Mouse (Mus musculus) embryonic facial prominence, embryonic 11.5 days (tissue): Measurements from ENCODE around the gene Frmd4a. TPM values are rescaled to one million over a fixed set of nuclear protein-coding genes. Genes with fewer than 3 reads are reported as not detected.

Experiments
- ATAC-seq: fragments of 200-750 bp; cut with Nextera tagmentation; replicated peaks from 2 replicates; pipeline ENCODE4 v1.8.0; 2017; ENCODE audit warnings: low read depth; ENCODE audit not compliant: insufficient number of reproducible peaks, low FRiP score, low TSS enrichment
- DNase-seq: peaks from one replicate; pipeline ENCODE4 v3.0.0-alpha.2; 2015; ENCODE audit warnings: low spot score
- H3K27ac ChIP-seq: fragments of 300-500 bp; sonication (generic); replicated peaks from 2 replicates; pipeline ENCODE4 v1.5.1; 2014; ENCODE audit warnings: mild to moderate bottlenecking, low read depth, low read length, control low read depth
- H3K27me3 ChIP-seq: fragments of 300-500 bp; sonication (generic); 2 replicates; pipeline ENCODE4 v1.6.1; 2014; ENCODE audit warnings: mild to moderate bottlenecking, low read length, moderate library complexity, mixed read lengths; ENCODE audit not compliant: control insufficient read depth, insufficient read depth
- H3K36me3 ChIP-seq: fragments of 300-500 bp; sonication (generic); replicated peaks from 2 replicates; pipeline ENCODE4 v1.6.1; 2014; ENCODE audit warnings: low read depth, mild to moderate bottlenecking, low read length, moderate library complexity, mixed read lengths; ENCODE audit not compliant: control insufficient read depth, insufficient read depth
- H3K4me1 ChIP-seq: fragments of 300-500 bp; sonication (generic); 2 replicates; pipeline ENCODE4 v1.6.1; 2014; ENCODE audit warnings: low read length, mixed read lengths; ENCODE audit not compliant: control insufficient read depth, insufficient read depth
- H3K4me2 ChIP-seq: fragments of 300-500 bp; sonication (generic); 2 replicates; pipeline ENCODE4 v1.6.1; 2014; ENCODE audit warnings: low read depth, mild to moderate bottlenecking, control low read depth, low read length, moderate library complexity
- H3K4me3 ChIP-seq: fragments of 300-500 bp; sonication (generic); 2 replicates; pipeline ENCODE4 v1.5.1; 2014; ENCODE audit warnings: low read depth, low read length, control low read depth
- H3K9ac ChIP-seq: fragments of 300-500 bp; sonication (generic); replicated peaks from 2 replicates; pipeline ENCODE4 v1.6.1; 2014; ENCODE audit warnings: mild to moderate bottlenecking, control low read depth, low read length
- H3K9me3 ChIP-seq: fragments of 300-500 bp; sonication (generic); replicated peaks from 2 replicates; pipeline ENCODE4 v1.6.1; 2016; ENCODE audit warnings: mild to moderate bottlenecking, low read length, inconsistent platforms, mixed read lengths; ENCODE audit not compliant: control insufficient read depth
- WGBS: fragments of 180-500 bp; shearing (Covaris S2); extraction: QIAGEN DNeasy Blood & Tissue Kit; methylation state at CpG from one replicate; pipeline ENCODE4 v1.1.7; 2014; 5-methylcytosine and 5-hydroxymethylcytosine counted together
- polyA plus RNA-seq: library from polyadenylated mRNA; unstranded; fragments of >200 nt; fragmentation: Nextera tagmentation; extraction: Ambion mirVana; gene quantifications from 2 replicates; pipeline ENCODE4 v1.2.1, GENCODE M21; 2014

Frmd4a gene
- polyA plus RNA-seq, 1 experiment from 2014 or later = 38.5 TPM

DNA sequence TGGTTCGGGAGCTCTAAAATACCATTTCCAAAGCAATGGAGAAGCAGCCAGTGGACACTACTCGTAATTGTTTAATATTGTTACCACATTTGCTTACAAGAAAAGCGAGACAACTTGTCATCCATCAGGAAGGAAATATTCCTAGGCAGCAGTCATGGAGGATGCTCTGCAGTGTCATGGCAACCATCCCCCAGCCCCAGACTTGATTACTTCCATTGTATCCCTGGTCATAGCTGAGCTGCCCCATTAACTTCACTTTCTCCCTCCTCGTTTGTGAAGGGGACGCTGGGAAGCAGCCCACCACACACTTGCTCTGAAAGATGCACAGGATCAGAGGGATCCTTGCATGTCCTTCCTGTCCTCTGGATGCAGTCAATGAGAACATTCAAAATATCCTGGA, 173.5 kb downstream of the Frmd4a start:
- no peak for ATAC-seq
- Histone ChIP-seq H3K4me1 (no peaks in the 10 kb centered on the region), H3K9ac (no peak overlapping the region), H3K4me2 (no peak overlapping the region), H3K27ac (no peak overlapping the region), H3K27me3 (no peaks in the 10 kb centered on the region), H3K9me3 (no peaks in the 10 kb centered on the region), H3K36me3 (no peaks in the 10 kb centered on the region), H3K4me3 (no peak overlapping the region)
- DNase-seq = no peak
- WGBS = 62% methylated on average over 5 of the region's 5 CpGs

DNA sequence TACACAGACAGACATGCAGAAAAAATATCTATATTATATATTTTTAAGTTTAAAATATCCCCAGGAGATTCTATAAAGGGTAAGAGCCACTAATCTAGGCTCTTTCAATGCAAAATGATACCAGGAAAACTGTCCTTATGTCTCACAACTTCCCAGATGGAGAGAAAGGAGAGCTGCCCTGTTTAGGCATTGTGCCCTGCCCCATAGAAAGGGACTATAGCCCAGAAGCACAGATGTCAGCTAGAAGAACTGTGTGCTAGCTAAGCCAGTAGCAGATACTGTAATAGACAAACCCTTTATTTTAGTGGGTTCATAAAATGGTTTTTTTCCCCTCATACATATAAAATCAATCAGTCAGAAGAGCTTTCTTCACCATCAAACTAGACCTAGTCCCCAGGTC, 175.7 kb downstream of the Frmd4a start:
- no peak overlapping the region for H3K4me3 ChIP-seq
- DNase-seq (no peak), ATAC-seq (no peak)
- no peaks in the 10 kb centered on the region for H3K4me1 ChIP-seq
- no peak overlapping the region for H3K9ac ChIP-seq
- no peaks in the 10 kb centered on the region for H3K36me3 ChIP-seq
- no peak overlapping the region for H3K27ac ChIP-seq
- no peaks in the 10 kb centered on the region for H3K9me3 ChIP-seq
- no peak overlapping the region for H3K4me2 ChIP-seq
- no peaks in the 10 kb centered on the region for H3K27me3 ChIP-seq

GRCm38 (mm10) chr2:4194324-4195014, 177.0 kb downstream of the Frmd4a start:
- H3K27me3 ChIP-seq = no peaks in the 10 kb centered on the region
- ATAC-seq = no peak

GRCm38 (mm10) chr2:4196041-4196440, 178.5 kb downstream of the Frmd4a start:
- 73% methylated on average over 4 of the region's 4 CpGs for WGBS
- no peaks in the 10 kb centered on the region for H3K36me3 ChIP-seq
- H3K4me3 ChIP-seq = no peak overlapping the region
- H3K9me3 ChIP-seq = no peaks in the 10 kb centered on the region
- H3K9ac ChIP-seq = no peak overlapping the region
- no peak overlapping the region for H3K27ac ChIP-seq
- no peak for DNase-seq
- ATAC-seq = no peak
- no peak overlapping the region for H3K4me2 ChIP-seq
- no peaks in the 10 kb centered on the region for H3K4me1 ChIP-seq
- no peaks in the 10 kb centered on the region for H3K27me3 ChIP-seq

More at GRCm38 (mm10) chr2:4194324-4195014, 177.0 kb downstream of the Frmd4a start:
- Histone ChIP-seq H3K36me3 (no peaks in the 10 kb centered on the region), H3K9ac (no peak overlapping the region), H3K4me2 (no peak overlapping the region), H3K9me3 (no peaks in the 10 kb centered on the region), H3K4me3 (no peak overlapping the region), H3K27ac (no peak overlapping the region), H3K4me1 (no peaks in the 10 kb centered on the region)
- WGBS = 86% methylated on average over 9 of the region's 9 CpGs
- DNase-seq = no peak

- no peaks in the 10 kb centered on the region for H3K27me3 ChIP-seq
- no peak overlapping the region for H3K4me3 ChIP-seq
- H3K9me3 ChIP-seq = no peaks in the 10 kb centered on the region
- H3K36me3 ChIP-seq = no peaks in the 10 kb centered on the region
- H3K9ac ChIP-seq = no peak overlapping the region
- no peak overlapping the region for H3K4me2 ChIP-seq
- ATAC-seq (no peak), DNase-seq (no peak)
- H3K27ac ChIP-seq = no peak overlapping the region
- WGBS = 71% methylated on average over 7 of the region's 7 CpGs
- H3K4me1 ChIP-seq = no peaks in the 10 kb centered on the region
These were observed 191.7 kb downstream of the Frmd4a start for GRCm38 (mm10) chr2:4209234-4209633.

- Histone ChIP-seq H3K9ac (no peak overlapping the region), H3K4me1 (no peaks in the 10 kb centered on the region), H3K27me3 (no peaks in the 10 kb centered on the region), H3K9me3 (no peaks in the 10 kb centered on the region), H3K36me3 (no peaks in the 10 kb centered on the region), H3K4me3 (no peak overlapping the region), H3K4me2 (no peak overlapping the region), H3K27ac (no peak overlapping the region)
- peak; percentile 42; the same call in 1 of the 2 replicates for ATAC-seq
- no peak for DNase-seq
- WGBS = 0% methylated on average over 1 of the region's 1 CpGs
These were observed 204.9 kb downstream of the Frmd4a start for GRCm38 (mm10) chr2:4222497-4222828.

- ATAC-seq (no peak), DNase-seq (no peak)
- Histone ChIP-seq H3K4me1 (no peaks in the 10 kb centered on the region), H3K9ac (no peak overlapping the region), H3K9me3 (no peaks in the 10 kb centered on the region), H3K4me3 (no peak overlapping the region), H3K27ac (no peak overlapping the region), H3K27me3 (no peaks in the 10 kb centered on the region), H3K36me3 (no peaks in the 10 kb centered on the region), H3K4me2 (no peak overlapping the region)
- WGBS = 90% methylated on average over 6 of the region's 6 CpGs
These were observed 205.8 kb downstream of the Frmd4a start for GRCm38 (mm10) chr2:4223316-4223715.

DNA sequence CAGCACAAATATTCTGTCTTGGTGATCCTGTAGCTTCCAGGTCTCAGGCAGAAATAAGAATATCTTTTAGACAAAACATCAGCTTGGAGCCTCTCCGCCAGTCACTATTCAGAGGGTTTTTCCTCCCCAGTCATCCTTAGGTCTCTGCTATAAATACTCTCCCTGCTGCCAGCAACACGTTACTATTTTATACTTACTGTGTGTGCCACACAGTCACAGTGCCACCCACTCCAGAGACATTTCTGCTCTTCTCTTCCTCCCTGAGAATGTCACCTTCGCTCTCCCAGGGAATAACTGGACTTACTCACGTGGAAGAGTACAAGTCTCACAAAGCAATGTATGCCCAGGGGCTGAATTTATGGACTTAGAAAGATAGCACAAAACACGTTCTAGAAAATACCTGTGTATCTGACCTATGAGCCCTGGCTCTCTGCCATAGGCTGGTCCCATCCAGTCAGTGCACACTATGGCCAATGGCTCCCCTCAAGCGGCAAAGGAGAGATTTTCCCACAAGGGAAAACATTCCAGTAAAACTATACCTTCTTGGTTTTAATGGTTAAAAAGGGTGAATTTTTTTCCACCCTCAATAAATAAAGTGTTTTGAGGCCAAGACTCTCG, 209.5 kb downstream of the Frmd4a start:
- no peak overlapping the region for H3K4me2 ChIP-seq
- H3K4me3 ChIP-seq = no peak overlapping the region
- DNase-seq (no peak), ATAC-seq (no peak)
- 86% methylated on average over 7 of the region's 7 CpGs for WGBS
- no peaks in the 10 kb centered on the region for H3K9me3 ChIP-seq
- no peaks in the 10 kb centered on the region for H3K27me3 ChIP-seq
- H3K4me1 ChIP-seq = no peaks in the 10 kb centered on the region
- H3K27ac ChIP-seq = no peak overlapping the region
- no peak overlapping the region for H3K9ac ChIP-seq
- H3K36me3 ChIP-seq = no peaks in the 10 kb centered on the region
